Mouse (Mus musculus) CD4-positive, CD25-positive, alpha-beta regulatory T cell, adult 4 months (primary cell): ENCODE results near the gene Arhgap9. TPM values are rescaled to one million over a fixed set of nuclear protein-coding genes. Genes with fewer than 3 reads are reported as not detected.
A peak's percentile ranks its signal among the peaks of the same experiment; 100 is the strongest.

Source experiments
- ATAC-seq: one replicate; pipeline ENCODE4 v1.8.0; 2017
- polyA plus RNA-seq, 2 experiments: library from polyadenylated mRNA; unstranded; fragments of 100-300 nt; shearing (Covaris generic); gene quantifications; one replicate each; pipeline ENCODE4 v1.2.1; 2017

Arhgap9 gene
- polyA plus RNA-seq, 2 experiments from 2014 or later = 92.4 to 118 TPM

- ATAC-seq = no peak
These were observed 28.0 kb downstream of the Arhgap9 start for GRCm38 (mm10) chr10:127349810-127350209.

GRCm38 (mm10) chr10:127350594-127351284 is 29.0 kb downstream of the Arhgap9 start:
- ATAC-seq = peak; percentile 100

GRCm38 (mm10) chr10:127351285-127351595 is 29.5 kb downstream of the Arhgap9 start:
- ATAC-seq = no peak

GRCm38 (mm10) chr10:127351719-127352118 is 30.0 kb downstream of the Arhgap9 start:
- ATAC-seq = no peak

- no peak for ATAC-seq
These were observed 30.4 kb downstream of the Arhgap9 start for GRCm38 (mm10) chr10:127352187-127352586.

- no peak for ATAC-seq
These were observed 31.0 kb downstream of the Arhgap9 start for GRCm38 (mm10) chr10:127352766-127353165.

GRCm38 (mm10) chr10:127353909-127354895 is 32.4 kb downstream of the Arhgap9 start, which contains the start of gene Inhbe:
Gene Inhbe, minus strand, starts transcription at chr10:127354411.
- ATAC-seq = no peak

GRCm38 (mm10) chr10:127355336-127355735 is 33.6 kb downstream of the Arhgap9 start:
- ATAC-seq = no peak

GRCm38 (mm10) chr10:127360714-127361113 is 39.0 kb downstream of the Arhgap9 start:
- ATAC-seq = no peak

GRCm38 (mm10) chr10:127367116-127367515 is 45.4 kb downstream of the Arhgap9 start:
- no peak for ATAC-seq

GRCm38 (mm10) chr10:127368273-127368672 is 46.5 kb downstream of the Arhgap9 start:
- no peak for ATAC-seq

- no peak for ATAC-seq
These were observed 48.4 kb downstream of the Arhgap9 start, which contains the start of gene Inhbc for GRCm38 (mm10) chr10:127369834-127370820. Gene Inhbc, minus strand, starts transcription at chr10:127370431.

- no peak for ATAC-seq
These were observed 49.3 kb downstream of the Arhgap9 start for GRCm38 (mm10) chr10:127371023-127371422.

- no peak for ATAC-seq
These were observed 55.9 kb downstream of the Arhgap9 start for GRCm38 (mm10) chr10:127377700-127378099.

Other genes with a start within 250 kb of the Arhgap9 start
- 10 to 100 TPM; 29.8 to 34.6 TPM for gene Agap2, start 246.7 kb upstream of the Arhgap9 start, polyA plus RNA-seq
- 100 to 1,000 TPM in 1 of 2 experiments, 10 to 100 TPM in 1; 78.1 to 142 TPM for gene Os9, start 200.8 kb upstream of the Arhgap9 start, polyA plus RNA-seq
- 100 to 1,000 TPM; 166 to 206 TPM for gene B4galnt1, start 156.7 kb upstream of the Arhgap9 start, polyA plus RNA-seq
- 1 to 10 TPM; 2.6 to 2.8 TPM for gene Slc26a10, start 141.3 kb upstream of the Arhgap9 start, polyA plus RNA-seq
- under 1 TPM in 1 of 2 experiments, not detected in 1; 0.38 TPM for gene Arhgef25, start 131.9 kb upstream of the Arhgap9 start, polyA plus RNA-seq
- gene Dtx3, start 126.2 kb upstream of the Arhgap9 start, polyA plus RNA-seq = 10 to 100 TPM; 39.4 to 42.2 TPM
- 10 to 100 TPM; 24.2 to 39.3 TPM for gene Pip4k2c, start 110.4 kb upstream of the Arhgap9 start, polyA plus RNA-seq
- not detected for gene Kif5a, start 58.6 kb upstream of the Arhgap9 start, polyA plus RNA-seq
- gene Dctn2, start 55.6 kb upstream of the Arhgap9 start, polyA plus RNA-seq = 10 to 100 TPM; 43.8 to 48.0 TPM
- 10 to 100 TPM in 1 of 2 experiments, 1 to 10 TPM in 1; 4.0 to 14.7 TPM for gene Mbd6, start 32.9 kb upstream of the Arhgap9 start, polyA plus RNA-seq
- 10 to 100 TPM; 20.4 to 33.2 TPM for gene Mars, start 10.2 kb upstream of the Arhgap9 start, polyA plus RNA-seq
- under 1 TPM; 0.19 to 0.75 TPM for gene Gli1, start 20.0 kb downstream of the Arhgap9 start, polyA plus RNA-seq
- not detected for gene Inhbe, start 32.4 kb downstream of the Arhgap9 start, polyA plus RNA-seq
- gene Inhbc, start 48.5 kb downstream of the Arhgap9 start, polyA plus RNA-seq = not detected
- gene R3hdm2, start 58.4 kb downstream of the Arhgap9 start, polyA plus RNA-seq = 10 to 100 TPM; 12.8 to 17.3 TPM
- 1 to 10 TPM; 1.0 to 1.2 TPM for gene Stac3, start 179.7 kb downstream of the Arhgap9 start, polyA plus RNA-seq
- not detected for gene Ndufa4l2, start 193.0 kb downstream of the Arhgap9 start, polyA plus RNA-seq
- gene Shmt2, start 200.5 kb downstream of the Arhgap9 start, polyA plus RNA-seq = 10 to 100 TPM; 55.4 to 78.3 TPM
- not detected for gene Nxph4, start 212.6 kb downstream of the Arhgap9 start, polyA plus RNA-seq